In the genomic region with DNA sequence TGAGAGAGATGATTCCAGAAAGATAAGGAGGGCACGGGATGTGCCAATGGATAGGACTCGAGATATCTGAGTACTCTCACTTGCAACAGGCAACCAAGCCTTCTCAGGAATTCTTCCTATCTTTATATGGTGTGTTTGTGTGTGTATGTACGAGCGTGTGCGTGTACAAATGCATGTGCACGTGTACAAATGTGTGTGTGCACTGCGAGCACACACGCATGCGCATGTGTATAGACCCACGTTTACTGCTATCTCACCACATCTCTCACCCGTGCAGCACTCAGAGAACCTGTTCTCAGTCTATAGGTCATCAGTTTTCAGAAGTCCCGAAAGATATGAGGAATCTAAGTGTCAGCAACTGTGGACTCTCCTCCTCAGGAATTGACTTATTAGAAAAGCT, we compare ENCODE assay signal across 8 mouse cellular contexts. TPM values are rescaled to one million over a fixed set of nuclear protein-coding genes. Genes with fewer than 3 reads are reported as not detected.
DNase-seq lines count a peak whose midpoint lies in the region; ATAC-seq and TF ChIP-seq lines count a peak whose summit lies in the region.

No protein-coding gene starts in this region.

- H3K4me1 ChIP-seq in CH12.LX (ENCODE audit: control insufficient read depth in 1 of 2, insufficient read depth in 2 of 2) = peaks cover 42 to 77% of the 10 kb centered on the region in 2 experiments
- H3K4me1 ChIP-seq in forebrain, embryonic 15.5 days = peaks cover 44% of the 10 kb centered on the region
- peaks cover 52 to 65% of the 10 kb centered on the region in 2 experiments for H3K4me1 ChIP-seq in liver, embryonic 14.5 days (replicated peaks; ENCODE audit: control insufficient read depth in 2 of 2, insufficient read depth in 2 of 2, low read length in 1 of 2)

- H3K4me3 ChIP-seq in gastrocnemius, adult 2 months = peak overlapping the region; percentile 67
- peak overlapping the region in 1 of 3 experiments; percentile 19 for H3K4me3 ChIP-seq in CH12.LX (replicated peaks in 1 of 3; ENCODE audit: low read depth in 2 of 3, low read length in 2 of 3, poor library complexity in 1 of 3)
- H3K4me3 ChIP-seq in forebrain, embryonic 15.5 days = peak overlapping the region; percentile 41
- peak overlapping the region; percentile 56 to 82 for H3K4me3 ChIP-seq in liver, embryonic 14.5 days (ENCODE audit: insufficient read depth in 1 of 2, low read depth in 2 of 2, low read length in 2 of 2)

- dilution Hi-C loops in CH12.LX (cut with MboI; ENCODE audit: extremely low pct_ligation_motif_present, extremely low pct_unique_long_range_greater_than_20kb, low sequenced_read_pairs) = no loop called here

- in situ Hi-C loops in CH12.LX (cut with MboI; ENCODE audit: low pct_ligation_motif_present, low pct_unique_long_range_greater_than_20kb, low sequenced_read_pairs) = no loop called here

- no peaks in the 10 kb centered on the region for H3K9me3 ChIP-seq in CH12.LX (replicated peaks; ENCODE audit: low read length)
- H3K9me3 ChIP-seq in forebrain, embryonic 15.5 days = no peaks in the 10 kb centered on the region
- H3K9me3 ChIP-seq in liver, embryonic 14.5 days (ENCODE audit: control insufficient read depth, low read length) = no peaks in the 10 kb centered on the region

- DNase-seq in gastrocnemius, adult 2 months = no peak
- DNase-seq in gastrocnemius, postnatal 25 days = no peak
- DNase-seq in CH12.LX (ENCODE audit: extremely low read depth) = no peak
- peak in 2 of 3 experiments; percentile 57 to 59 for DNase-seq in liver, embryonic 14.5 days (ENCODE audit: low read depth in 3 of 3, low spot score in 3 of 3)
- no peak for DNase-seq in cerebellum, adult 18-20 months
- DNase-seq in left cerebral cortex, adult 18-20 months (ENCODE audit: low spot score in 2 of 2) = no peak

- ATAC-seq in forebrain, embryonic 15.5 days (replicated peaks) = no peak
- ATAC-seq in liver, embryonic 14.5 days (ENCODE audit: insufficient read depth) = peak; percentile 31; the same call in 1 of the 2 replicates
- ATAC-seq in activated CD4-positive, CD25-positive, alpha-beta regulatory T cell, adult 4 months = no peak

- H3K79me2 ChIP-seq in CH12.LX (replicated peaks; ENCODE audit: control insufficient read depth, extremely low read depth, insufficient read depth, poor library complexity, severe bottlenecking) = no peaks in the 10 kb centered on the region

- no peak for TF ChIP-seq RAD21 in CH12.LX (IDR thresholded peaks at IDR 0.05; ENCODE audit: low read depth, low read length)

- intact Hi-C loops in gastrocnemius, adult 2 months (cut with DNase I) = no loop called here

- H3K36me3 ChIP-seq in CH12.LX (replicated peaks in 1 of 2; ENCODE audit: control insufficient read depth in 1 of 2, insufficient read depth in 1 of 2, low read length in 1 of 2) = no peaks in the 10 kb centered on the region
- H3K36me3 ChIP-seq in forebrain, embryonic 15.5 days = no peaks in the 10 kb centered on the region
- H3K36me3 ChIP-seq in liver, embryonic 14.5 days (replicated peaks; ENCODE audit: control insufficient read depth, insufficient read depth, low read depth) = no peaks in the 10 kb centered on the region

- H3K27ac ChIP-seq in gastrocnemius, adult 2 months = no peak overlapping the region
- H3K27ac ChIP-seq in CH12.LX (ENCODE audit: insufficient read depth, low read depth) = peak overlapping the region; percentile 5; the same call in 1 of the 2 replicates
- peak overlapping the region; percentile 4; the same call in 1 of the 2 replicates for H3K27ac ChIP-seq in forebrain, embryonic 15.5 days (replicated peaks)
- peak overlapping the region; percentile 100 for H3K27ac ChIP-seq in liver, embryonic 14.5 days

- no peak for TF ChIP-seq CTCF in gastrocnemius, adult 2 months (IDR thresholded peaks at IDR 0.05)
- no peak for TF ChIP-seq CTCF in CH12.LX (conservative IDR thresholded peaks at IDR 0.05 in 1 of 2, IDR thresholded peaks at IDR 0.05 in 1 of 2; ENCODE audit: low read depth in 2 of 2, low read length in 2 of 2)
- TF ChIP-seq CTCF in liver, embryonic 14.5 days (IDR thresholded peaks at IDR 0.05; ENCODE audit: low read depth) = no peak

- TF ChIP-seq EP300 in CH12.LX (IDR thresholded peaks at IDR 0.05; ENCODE audit: low read length) = no peak
- TF ChIP-seq EP300 in liver, embryonic 14.5 days (IDR thresholded peaks at IDR 0.05; ENCODE audit: low read depth) = peak; percentile 23; the same call in 1 of the 2 replicates

- no peak for TF ChIP-seq POLR2A in CH12.LX (IDR thresholded peaks at IDR 0.05; ENCODE audit: low read depth, low read length)

- peak overlapping the region; percentile 65 for H3K4me2 ChIP-seq in CH12.LX (ENCODE audit: insufficient read depth, low read depth, poor library complexity, severe bottlenecking)
- peak overlapping the region; percentile 45 for H3K4me2 ChIP-seq in forebrain, embryonic 15.5 days (replicated peaks)
- peak overlapping the region; percentile 74 for H3K4me2 ChIP-seq in liver, embryonic 14.5 days (ENCODE audit: low read depth)

- peaks cover 7% of the 10 kb centered on the region for H3K27me3 ChIP-seq in CH12.LX (replicated peaks)
- no peaks in the 10 kb centered on the region for H3K27me3 ChIP-seq in forebrain, embryonic 15.5 days
- H3K27me3 ChIP-seq in liver, embryonic 14.5 days (ENCODE audit: control insufficient read depth, insufficient read depth, low read length) = no peaks in the 10 kb centered on the region

- 91% methylated on average over 12 of the region's 12 CpGs for WGBS in forebrain, embryonic 15.5 days
- WGBS in liver, embryonic 14.5 days (ENCODE audit: insufficient replicate concordance) = 32% methylated on average over 12 of the region's 12 CpGs

- H3K9ac ChIP-seq in CH12.LX (ENCODE audit: insufficient read depth, low read depth) = no peak overlapping the region
- H3K9ac ChIP-seq in forebrain, embryonic 15.5 days (replicated peaks) = peak overlapping the region; percentile 38
- H3K9ac ChIP-seq in liver, embryonic 14.5 days (replicated peaks) = peak overlapping the region; percentile 67

TF ChIP-seq in CH12.LX, 34 proteins besides CTCF, POLR2A, EP300 and RAD21:
- TF ChIP-seq ELF1 (IDR thresholded peaks at IDR 0.05; ENCODE audit: low read depth, low read length) (0 out of 2 replicates have a peak, but pooled peaks have one; percentile 0), BHLHE40 (IDR thresholded peaks at IDR 0.05; ENCODE audit: low read depth, low read length) (peak; percentile 13; the same call in 1 of the 2 replicates), HCFC1 (IDR thresholded peaks at IDR 0.05; ENCODE audit: low read depth, low read length) (0 out of 2 replicates have a peak, but pooled peaks have one; percentile 5), CHD1 (IDR thresholded peaks at IDR 0.05; ENCODE audit: low read depth, low read length) (no peak)

RNA-seq across cellular contexts. Expression of gene Pak6, which starts 3.6 kb away (rescaled TPM):
- total RNA-seq in gastrocnemius, adult 2 months (2021) = not detected
- total RNA-seq in gastrocnemius, postnatal 25 days (2021) = under 1 TPM in 1 of 2 experiments, not detected in 1; 0.64 TPM
- total RNA-seq in CH12.LX (2012; rRNA removed) (0.29 and 0.42 TPM in 2 replicates), CH12.LX (2014; rRNA removed) (0.05 and 0.11 TPM in 2 replicates)
- 0.45 and 0.73 TPM in 2 replicates for polyA plus RNA-seq in CH12.LX (2012; ENCODE audit: insufficient read length, low read depth)
- polyA plus RNA-seq in forebrain, embryonic 15.5 days (2015; fragmentation: Nextera tagmentation; extraction: Ambion mirVana) = 27.8 and 29.2 TPM in 2 replicates
- 0.48 and 0.60 TPM in 2 replicates for polyA plus RNA-seq in liver, embryonic 14.5 days (2012; rRNA removed)
- 0.17 and 0.68 TPM in 2 replicates for polyA plus RNA-seq in liver, embryonic 14.5 days (2014; fragmentation: Nextera tagmentation; extraction: Ambion mirVana)
- polyA plus RNA-seq in activated CD4-positive, CD25-positive, alpha-beta regulatory T cell, adult 4 months (2017; shearing (Covaris generic)) = not detected
- 10 to 100 TPM; 79.7 to 86.4 TPM for total RNA-seq in left cerebral cortex, adult 18-20 months (2021)

RNA-seq across cellular contexts. Expression of gene Ankrd63, which starts 44.3 kb away (rescaled TPM):
- under 1 TPM in 1 of 2 experiments, not detected in 1; 0.06 TPM for total RNA-seq in gastrocnemius, adult 2 months (2021)
- total RNA-seq in gastrocnemius, postnatal 25 days (2021) = not detected
- total RNA-seq in CH12.LX (2012; rRNA removed) (not detected in 2 replicates), CH12.LX (2014; rRNA removed) (not detected in 2 replicates)
- 0.07 and 0.08 TPM in 2 replicates for polyA plus RNA-seq in CH12.LX (2012; ENCODE audit: insufficient read length, low read depth)
- 0.43 and 0.48 TPM in 2 replicates for polyA plus RNA-seq in forebrain, embryonic 15.5 days (2015; fragmentation: Nextera tagmentation; extraction: Ambion mirVana)
- polyA plus RNA-seq in liver, embryonic 14.5 days (2012; rRNA removed) = 0.03 and 0.07 TPM in 2 replicates
- 0.03 TPM in 1 of 2 replicates, not detected in the other for polyA plus RNA-seq in liver, embryonic 14.5 days (2014; fragmentation: Nextera tagmentation; extraction: Ambion mirVana)
- polyA plus RNA-seq in activated CD4-positive, CD25-positive, alpha-beta regulatory T cell, adult 4 months (2017; shearing (Covaris generic)) = not detected
- total RNA-seq in left cerebral cortex, adult 18-20 months (2021) = 10 to 100 TPM; 27.5 to 33.7 TPM

Comparison
In these comparisons a context has a peak if more than half of its experiments do, and no peak if none do; other contexts are left out.
1. DNase-seq: peak in liver, embryonic 14.5 days (2 of 3); none in gastrocnemius, adult 2 months (single experiment), gastrocnemius, postnatal 25 days (single experiment), CH12.LX (single experiment), cerebellum, adult 18-20 months (0 of 2) and left cerebral cortex, adult 18-20 months (0 of 2).
2. RNA of gene Pak6, which starts 3.6 kb away (total RNA-seq): 79.7 to 86.4 TPM in left cerebral cortex, adult 18-20 months; 0.64 TPM in gastrocnemius, postnatal 25 days, 0.05 to 0.42 TPM in CH12.LX and not detected in gastrocnemius, adult 2 months; every median in the first group is over 10 times any median in the second.
3. RNA of gene Ankrd63, which starts 44.3 kb away (total RNA-seq): 27.5 to 33.7 TPM in left cerebral cortex, adult 18-20 months; 0.06 TPM in gastrocnemius, adult 2 months, not detected in gastrocnemius, postnatal 25 days and not detected in CH12.LX; every median in the first group is over 10 times any median in the second.
4. Peak in every context shown above with its lines, with median percentiles within 50 percentile points of each other: H3K4me2 ChIP-seq.